Mouse (Mus musculus): Measurements from ENCODE around the gene Olfr630. TPM values are rescaled to one million over a fixed set of nuclear protein-coding genes. Genes with fewer than 3 reads are reported as not detected.
A peak's percentile ranks its signal among the peaks of the same experiment; 100 is the strongest.
"Not testable (repeated sequence)": the region's sequence is repeated elsewhere in the genome, so short reads cannot be mapped to it uniquely, and the experiment has no call there.

Gene Olfr630
- total RNA-seq (2014; rRNA removed) (not detected in 2 replicates), polyA plus RNA-seq (2015; fragmentation: Nextera tagmentation; extraction: Ambion mirVana) (not detected in 2 replicates)

- no peak for TF ChIP-seq CTCF (IDR thresholded peaks at IDR 0.05)
- H3K27ac ChIP-seq (ENCODE audit: low read depth, low read length) = no peak within 1 kb of the TSS
- no peaks in the 10 kb centered on the region for H3K4me1 ChIP-seq (ENCODE audit: insufficient read depth, low read length)
- ATAC-seq (ENCODE audit: low FRiP score) = no peak
- no peak within 1 kb of the TSS for H3K4me3 ChIP-seq (ENCODE audit: low read depth, low read length)
- H3K9me3 ChIP-seq (ENCODE audit: low read length) = no peaks in the 10 kb centered on the region
- no peak within 1 kb of the TSS for H3K9ac ChIP-seq (replicated peaks; ENCODE audit: low read length, poor library complexity, severe bottlenecking)
- no peak within 1 kb of the TSS for H3K4me2 ChIP-seq (ENCODE audit: low read depth, low read length, poor library complexity, severe bottlenecking)
- no peaks in the 10 kb centered on the region for H3K36me3 ChIP-seq (ENCODE audit: insufficient read depth, low read length)
- 43% methylated on average over 2 of the region's 2 CpGs for WGBS
- DNase-seq (ENCODE audit: low spot score) = no peak
- H3K27me3 ChIP-seq (ENCODE audit: insufficient read depth, low read length) = no peaks in the 10 kb centered on the region
Measured at GRCm38 (mm10) chr7:103757233-103757632, at the start of gene Olfr630. Gene Olfr630, minus strand, starts transcription at chr7:103757333.

GRCm38 (mm10) chr7:103806856-103807255 is 49.7 kb upstream of the Olfr630 start:
- WGBS = 63% methylated on average over 1 of the region's 1 CpGs
- Histone ChIP-seq H3K9ac (replicated peaks; ENCODE audit: low read length, poor library complexity, severe bottlenecking) (no peak overlapping the region), H3K4me1 (ENCODE audit: insufficient read depth, low read length) (no peaks in the 10 kb centered on the region), H3K4me2 (ENCODE audit: low read depth, low read length, poor library complexity, severe bottlenecking) (no peak overlapping the region), H3K27ac (ENCODE audit: low read depth, low read length) (no peak overlapping the region), H3K36me3 (ENCODE audit: insufficient read depth, low read length) (no peaks in the 10 kb centered on the region), H3K4me3 (ENCODE audit: low read depth, low read length) (no peak overlapping the region), H3K9me3 (ENCODE audit: low read length) (no peaks in the 10 kb centered on the region), H3K27me3 (ENCODE audit: insufficient read depth, low read length) (no peaks in the 10 kb centered on the region)
- TF ChIP-seq CTCF (IDR thresholded peaks at IDR 0.05) = peak; percentile 70
- DNase-seq (ENCODE audit: low spot score) = peak; percentile 64
- ATAC-seq (ENCODE audit: low FRiP score) = no peak

DNA sequence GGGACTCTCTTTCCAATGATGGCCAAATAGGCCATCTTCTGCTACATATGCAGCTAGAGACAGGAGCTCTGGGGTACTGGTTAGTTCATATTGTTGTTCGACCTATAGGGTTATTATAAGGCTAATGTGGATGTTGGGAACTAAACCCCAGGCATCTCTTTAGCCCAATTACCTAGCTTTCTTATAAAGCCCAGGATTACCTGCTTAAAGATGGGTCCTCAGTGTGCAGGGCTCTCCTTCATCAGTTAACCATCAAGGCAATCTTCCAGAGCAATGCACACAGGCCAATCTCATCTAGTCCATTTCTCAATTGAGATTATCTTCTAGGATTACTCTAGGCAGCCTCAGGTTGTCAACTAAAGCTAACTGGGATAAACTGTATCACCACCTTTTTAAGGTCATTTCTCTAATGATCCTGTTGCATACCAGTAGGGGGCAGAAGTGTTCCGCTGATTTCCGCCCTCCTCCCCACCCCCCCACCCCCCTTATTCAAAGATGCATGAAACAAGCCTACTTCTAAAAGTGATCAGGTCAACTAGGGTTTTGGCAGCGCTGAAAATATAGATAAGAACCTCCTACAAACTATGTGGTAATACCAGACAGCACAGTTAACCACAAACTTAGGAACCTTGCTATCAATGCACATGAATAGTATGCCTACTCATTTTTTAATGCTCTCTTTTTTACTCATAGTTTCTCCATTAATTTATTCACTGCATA is 35.7 kb upstream of the Olfr630 start:
- Histone ChIP-seq H3K27ac (ENCODE audit: low read depth, low read length) (no peak overlapping the region), H3K4me3 (ENCODE audit: low read depth, low read length) (no peak overlapping the region), H3K4me1 (ENCODE audit: insufficient read depth, low read length) (no peaks in the 10 kb centered on the region), H3K9ac (replicated peaks; ENCODE audit: low read length, poor library complexity, severe bottlenecking) (no peak overlapping the region), H3K36me3 (ENCODE audit: insufficient read depth, low read length) (no peaks in the 10 kb centered on the region), H3K4me2 (ENCODE audit: low read depth, low read length, poor library complexity, severe bottlenecking) (no peak overlapping the region), H3K9me3 (ENCODE audit: low read length) (no peaks in the 10 kb centered on the region), H3K27me3 (ENCODE audit: insufficient read depth, low read length) (no peaks in the 10 kb centered on the region)
- DNase-seq (ENCODE audit: low spot score) = no peak
- WGBS = 20% methylated on average over 4 of the region's 4 CpGs
- ATAC-seq (ENCODE audit: low FRiP score) = no peak
- TF ChIP-seq CTCF (IDR thresholded peaks at IDR 0.05) = no peak

DNA sequence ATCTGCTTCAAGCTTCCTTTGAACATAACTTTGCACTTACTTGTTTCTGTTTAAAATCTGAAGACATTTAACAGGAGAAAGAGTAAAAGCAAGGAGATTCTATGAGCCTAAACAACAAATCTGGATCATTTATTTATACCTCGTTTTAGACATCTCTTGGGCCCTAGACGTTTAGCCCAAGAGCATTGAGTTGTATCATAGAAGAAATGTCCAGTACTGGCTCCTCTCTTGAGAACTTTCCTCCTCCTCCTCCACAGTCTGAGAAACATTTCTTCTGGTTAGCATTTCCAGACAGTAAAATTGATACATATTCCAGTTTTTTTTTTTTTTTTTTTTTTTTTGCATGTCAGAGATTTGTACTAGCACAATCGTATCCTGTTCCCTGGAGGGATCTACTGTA is 34.6 kb upstream of the Olfr630 start, which contains the start of gene Olfr67:
Gene Olfr67, minus strand, starts transcription at position 101 of the 400 bp plus-strand sequence.
- Histone ChIP-seq H3K4me1 (ENCODE audit: insufficient read depth, low read length) (no peaks in the 10 kb centered on the region), H3K9me3 (ENCODE audit: low read length) (no peaks in the 10 kb centered on the region), H3K9ac (replicated peaks; ENCODE audit: low read length, poor library complexity, severe bottlenecking) (no peak within 1 kb of the TSS), H3K27ac (ENCODE audit: low read depth, low read length) (no peak within 1 kb of the TSS), H3K27me3 (ENCODE audit: insufficient read depth, low read length) (no peaks in the 10 kb centered on the region), H3K4me3 (ENCODE audit: low read depth, low read length) (no peak within 1 kb of the TSS), H3K4me2 (ENCODE audit: low read depth, low read length, poor library complexity, severe bottlenecking) (no peak within 1 kb of the TSS), H3K36me3 (ENCODE audit: insufficient read depth, low read length) (no peaks in the 10 kb centered on the region)
- no peak for TF ChIP-seq CTCF (IDR thresholded peaks at IDR 0.05)
- ATAC-seq (ENCODE audit: low FRiP score) (no peak), DNase-seq (ENCODE audit: low spot score) (no peak)
- 83% methylated on average over 3 of the region's 3 CpGs for WGBS

- Histone ChIP-seq H3K4me2 (ENCODE audit: low read depth, low read length, poor library complexity, severe bottlenecking) (no peak within 1 kb of the TSS), H3K27ac (ENCODE audit: low read depth, low read length) (no peak within 1 kb of the TSS), H3K36me3 (ENCODE audit: insufficient read depth, low read length) (no peaks in the 10 kb centered on the region), H3K9me3 (ENCODE audit: low read length) (no peaks in the 10 kb centered on the region), H3K4me1 (ENCODE audit: insufficient read depth, low read length) (no peaks in the 10 kb centered on the region), H3K9ac (replicated peaks; ENCODE audit: low read length, poor library complexity, severe bottlenecking) (no peak within 1 kb of the TSS), H3K4me3 (ENCODE audit: low read depth, low read length) (no peak within 1 kb of the TSS), H3K27me3 (ENCODE audit: insufficient read depth, low read length) (no peaks in the 10 kb centered on the region)
- DNase-seq (ENCODE audit: low spot score) (no peak), ATAC-seq (ENCODE audit: low FRiP score) (no peak)
- WGBS = 81% methylated on average over 3 of the region's 3 CpGs
- TF ChIP-seq CTCF (IDR thresholded peaks at IDR 0.05) = no peak
Measured at GRCm38 (mm10) chr7:103779598-103779997, 22.5 kb upstream of the Olfr630 start, which contains the start of gene Olfr68. Gene Olfr68, minus strand, starts transcription at chr7:103779698.

- not testable (repeated sequence) for H3K9ac ChIP-seq (replicated peaks; ENCODE audit: low read length, poor library complexity, severe bottlenecking); H3K4me1 ChIP-seq (ENCODE audit: insufficient read depth, low read length); DNase-seq (ENCODE audit: low spot score); H3K4me2 ChIP-seq (ENCODE audit: low read depth, low read length, poor library complexity, severe bottlenecking); H3K27ac ChIP-seq (ENCODE audit: low read depth, low read length); ATAC-seq (ENCODE audit: low FRiP score); H3K36me3 ChIP-seq (ENCODE audit: insufficient read depth, low read length); H3K27me3 ChIP-seq (ENCODE audit: insufficient read depth, low read length); H3K4me3 ChIP-seq (ENCODE audit: low read depth, low read length); H3K9me3 ChIP-seq (ENCODE audit: low read length)
- WGBS = 90% methylated on average over 4 of the region's 4 CpGs
Measured at GRCm38 (mm10) chr7:103777652-103778051, 20.5 kb upstream of the Olfr630 start.
